Mouse (Mus musculus) v-Abl transformed pro-B cells (cell line): ENCODE data around the gene Wdfy3.
"Not testable (repeated sequence)": the region's sequence is repeated elsewhere in the genome, so short reads cannot be mapped to it uniquely, and the experiment has no call there.

Experiments used
- in situ Hi-C, 2 experiments: fragments of 400-800 bp; cut with MboI; formaldehyde crosslinking; loops; one replicate each; pipeline ENCODE4 v1.15.1; 2025; ENCODE audit not compliant: unreplicated experiment in 2 of 2

The Wdfy3 gene

GRCm38 (mm10) chr5:102069767-102070413 lies at the start of gene Wdfy3:
TSS of gene Wdfy3 (minus strand) at chr5:102069921.
- in situ Hi-C loops, result loop anchor here (5.0 to 25.0 kb wide), 11 partner anchors 83 to 1533 kb away; partner anchors contain the start of gene Abraxas1 (in 1 of the 2)

GRCm38 (mm10) chr5:102113009-102113408 lies 43.3 kb upstream of the Wdfy3 start:
- in situ Hi-C loops, result no loop called here

- in situ Hi-C loops, result no loop called here
These were observed 42.3 kb upstream of the Wdfy3 start for GRCm38 (mm10) chr5:102112034-102112433.

DNA sequence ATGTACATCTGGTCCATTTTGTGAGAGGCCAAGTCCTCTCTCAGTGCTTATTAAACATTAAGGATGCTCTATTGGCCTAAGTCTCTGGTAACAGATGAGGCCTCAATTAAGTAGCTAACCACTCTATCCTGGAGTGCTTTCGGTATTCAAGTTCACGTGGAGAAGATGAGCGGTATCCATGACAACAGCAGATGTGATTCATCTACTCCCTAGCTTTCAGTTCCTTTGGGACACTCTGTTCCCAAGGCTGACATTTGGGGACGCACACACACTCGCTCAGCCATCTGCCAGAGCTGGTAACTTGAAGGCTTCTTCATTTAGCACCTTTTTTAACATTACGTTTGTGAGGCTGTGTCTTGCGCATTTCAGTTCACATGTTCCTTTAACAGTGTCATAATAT lies 40.3 kb upstream of the Wdfy3 start:
- in situ Hi-C loops, result no loop called here

- in situ Hi-C loops, result no loop called here
These were observed 36.2 kb upstream of the Wdfy3 start for GRCm38 (mm10) chr5:102105919-102106318.

DNA sequence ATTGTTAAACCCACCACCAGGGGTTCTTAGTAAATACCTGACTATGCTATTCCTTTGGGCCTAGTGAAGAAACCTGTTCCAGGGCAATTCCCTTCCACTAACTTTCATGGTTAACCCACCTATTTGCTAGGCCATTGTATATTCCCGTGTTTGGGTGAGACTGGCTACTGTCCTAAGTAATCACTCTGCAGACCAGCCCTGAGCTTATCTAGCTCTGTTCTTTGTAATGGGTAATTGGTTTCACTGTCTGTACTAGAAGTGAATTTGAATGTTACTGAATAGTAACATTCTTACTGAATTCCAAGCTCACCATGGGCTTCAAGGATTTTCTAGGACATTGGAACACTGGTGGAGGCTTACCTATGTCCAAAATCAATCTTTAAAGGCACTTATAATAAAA lies 32.1 kb upstream of the Wdfy3 start:
- in situ Hi-C loops, result not testable (repeated sequence)

GRCm38 (mm10) chr5:102100246-102101241 lies 30.8 kb upstream of the Wdfy3 start:
- in situ Hi-C loops, result no loop called here

- in situ Hi-C loops, result no loop called here
These were observed 25.9 kb upstream of the Wdfy3 start for GRCm38 (mm10) chr5:102095576-102095975.

DNA sequence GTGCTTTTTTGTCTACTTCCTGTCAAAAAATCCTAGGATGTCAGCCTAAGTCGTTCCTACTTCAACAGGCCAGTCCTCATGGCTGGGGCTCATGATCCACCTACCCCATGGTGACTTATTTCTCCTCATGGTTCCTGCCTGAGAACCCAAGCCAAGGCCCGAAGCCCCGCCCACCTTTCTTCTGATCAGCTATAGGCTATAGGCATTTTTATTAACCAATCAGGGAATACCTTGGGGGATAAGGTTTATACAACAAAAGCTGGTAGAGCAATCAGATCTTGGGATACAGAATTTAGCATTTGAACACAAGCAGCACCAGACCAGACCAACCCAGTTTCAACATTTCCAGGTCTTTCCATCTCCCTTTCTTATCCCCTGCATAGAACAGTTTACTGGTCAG lies 21.0 kb upstream of the Wdfy3 start:
- in situ Hi-C loops, result no loop called here

- in situ Hi-C loops, result no loop called here
These were observed 15.3 kb upstream of the Wdfy3 start for GRCm38 (mm10) chr5:102084737-102085705.

GRCm38 (mm10) chr5:102074086-102074485 lies 4.4 kb upstream of the Wdfy3 start:
- in situ Hi-C loops, result loop anchor here (5.0 to 25.0 kb wide), 9 partner anchors 87 to 1537 kb away; partner anchors contain the start of gene Abraxas1 (in 1 of the 2)

DNA sequence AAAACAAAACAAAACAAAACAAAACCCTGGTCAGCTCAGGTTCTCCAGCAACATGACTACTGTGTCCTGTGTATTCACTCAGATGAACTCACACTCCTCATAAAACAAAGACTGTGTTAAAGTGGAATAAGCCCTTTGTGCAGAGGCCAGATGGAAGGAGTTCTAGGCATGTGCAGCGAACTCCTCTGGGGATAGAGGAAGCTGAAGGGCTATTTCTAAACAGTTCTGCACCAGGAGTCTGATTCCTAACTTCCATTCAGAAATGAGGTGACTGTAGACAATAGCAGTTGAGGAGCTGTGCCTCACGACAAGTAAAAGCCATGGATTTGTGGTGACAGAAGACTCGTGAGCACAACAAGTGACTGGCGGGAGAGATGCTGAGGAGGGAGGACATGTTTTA lies 2.3 kb upstream of the Wdfy3 start:
- in situ Hi-C loops, result loop anchor here (5.0 to 25.0 kb wide), 9 partner anchors 85 to 1535 kb away; partner anchors contain the start of gene Abraxas1 (in 1 of the 2)

DNA sequence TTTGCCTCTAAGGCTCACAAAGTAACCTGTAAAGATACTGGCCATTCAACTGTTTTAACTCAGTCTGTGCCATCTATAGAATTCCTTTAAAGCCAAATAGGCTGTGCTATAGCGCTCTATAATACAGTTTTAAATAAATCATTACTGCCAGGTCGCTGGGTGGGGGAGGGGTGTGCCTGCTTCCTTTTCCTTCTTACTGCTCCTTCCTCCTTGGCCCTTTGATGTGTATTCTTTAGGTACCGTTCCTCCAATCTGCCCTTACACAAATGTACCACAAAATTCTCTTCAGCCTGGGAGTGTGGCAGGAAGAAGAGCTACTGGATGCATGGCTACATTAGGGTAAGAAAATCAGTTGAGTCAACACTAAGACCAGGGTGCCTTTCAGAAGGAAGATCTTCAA lies 1.5 kb upstream of the Wdfy3 start:
- in situ Hi-C loops, result loop anchor here (5.0 to 25.0 kb wide), 9 partner anchors 84 to 1534 kb away; partner anchors contain the start of gene Abraxas1 (in 1 of the 2)

GRCm38 (mm10) chr5:102070788-102071187 lies 1.1 kb upstream of the Wdfy3 start:
- in situ Hi-C loops, result loop anchor here (5.0 to 25.0 kb wide), 9 partner anchors 83 to 1533 kb away; partner anchors contain the start of gene Abraxas1 (in 1 of the 2)

- in situ Hi-C loops, result loop anchor here (5.0 to 25.0 kb wide), 9 partner anchors 83 to 1533 kb away; partner anchors contain the start of gene Abraxas1 (in 1 of the 2)
These were observed 670 bp upstream of the Wdfy3 start for GRCm38 (mm10) chr5:102070414-102070768.

DNA sequence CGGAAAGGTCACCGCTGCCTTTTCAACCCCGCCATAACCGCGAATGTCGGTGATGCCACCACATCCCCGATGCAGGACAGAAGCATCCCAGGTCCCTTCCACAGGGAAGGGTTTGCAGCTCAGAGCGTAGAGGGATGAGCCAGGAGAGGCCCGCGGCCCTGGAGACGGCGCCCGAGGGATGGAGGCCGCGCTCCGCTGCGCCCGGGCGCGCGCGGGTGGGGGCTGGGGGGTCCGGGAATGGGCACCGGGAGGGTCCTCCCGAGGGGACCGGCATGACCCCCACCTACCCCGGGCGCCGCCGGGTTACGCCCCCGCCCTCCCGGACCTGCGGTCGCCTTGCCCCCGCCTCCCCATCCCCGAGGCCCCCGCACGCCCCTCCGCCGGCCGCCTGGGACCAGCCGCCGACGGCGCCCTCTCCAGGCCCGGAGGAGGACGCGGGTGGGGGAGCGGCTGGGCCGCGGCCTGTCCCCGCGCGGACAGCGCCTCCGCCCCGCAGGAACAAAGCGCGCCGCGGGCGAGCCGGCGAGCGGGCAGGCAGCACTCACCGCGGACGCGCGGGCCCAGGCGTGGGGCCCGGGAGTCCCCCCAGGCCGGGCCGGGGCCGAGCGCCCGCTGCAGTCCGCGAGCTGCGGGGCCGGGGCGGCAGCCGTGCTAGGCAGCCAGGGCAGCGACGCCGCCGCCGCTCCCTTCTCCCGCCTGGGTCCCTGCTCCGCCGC lies 512 bp downstream of the Wdfy3 start:
- in situ Hi-C loops, result loop anchor here (10.0 to 25.0 kb wide), 3 partner anchors 84 to 1532 kb away; no protein-coding TSS in a partner anchor

DNA sequence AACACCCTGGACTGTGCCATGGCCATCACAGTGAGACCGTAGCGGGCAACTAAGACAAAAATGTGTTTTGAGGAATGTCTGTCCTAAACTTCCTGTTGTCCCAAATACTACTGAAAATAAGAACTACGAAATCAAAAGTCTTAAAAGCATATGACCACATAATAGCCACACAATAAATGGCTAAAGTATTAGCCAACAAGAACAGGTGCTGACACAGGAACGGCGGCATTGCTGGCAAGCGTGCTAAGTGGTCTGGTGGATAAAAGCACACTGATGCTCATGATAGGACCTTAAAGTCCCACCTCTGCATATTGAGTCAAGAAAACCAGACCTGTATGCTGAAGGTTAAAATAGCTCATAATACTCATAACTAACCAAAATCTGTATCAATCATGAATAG lies 3.3 kb downstream of the Wdfy3 start:
- in situ Hi-C loops, result loop anchor here (10.0 to 25.0 kb wide), 3 partner anchors 82 to 1529 kb away; no protein-coding TSS in a partner anchor

GRCm38 (mm10) chr5:102063013-102063752 lies 6.5 kb downstream of the Wdfy3 start:
- in situ Hi-C loops, result loop anchor here (10.0 to 25.0 kb wide), 3 partner anchors 78 to 1526 kb away; no protein-coding TSS in a partner anchor
